Mouse (Mus musculus) heart, adult 9 months (tissue): ENCODE data around the gene Kmt2d.
A peak's percentile ranks its signal among the peaks of the same experiment; 100 is the strongest.

Experiments used
- DNase-seq, 2 experiments: peaks; one replicate each; pipeline ENCODE4 v3.0.0; 2022; ENCODE audit warnings: low spot score in 2 of 2

Kmt2d gene

DNA sequence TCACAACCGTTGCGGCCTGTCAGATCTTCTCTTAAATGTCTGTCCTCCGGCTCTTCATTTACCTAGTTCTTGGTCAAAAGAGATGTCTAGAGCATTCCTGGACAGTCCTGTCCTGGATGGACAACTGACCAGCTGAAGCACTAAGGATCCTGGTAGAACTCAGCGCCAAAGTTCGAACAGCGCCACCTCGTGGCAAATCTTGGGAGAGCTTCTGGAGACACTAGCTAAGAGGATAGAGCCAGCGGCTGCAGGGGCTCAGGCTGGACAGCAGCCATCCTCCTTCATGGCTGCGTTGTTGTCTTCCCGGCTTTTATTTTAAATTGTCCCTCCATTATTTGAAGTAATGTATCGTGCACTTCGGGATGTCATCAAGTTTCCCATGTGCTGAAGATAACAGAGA lies 71.6 kb downstream of the Kmt2d start:
- peak in 1 of 2 experiments; percentile 62 for DNase-seq

DNA sequence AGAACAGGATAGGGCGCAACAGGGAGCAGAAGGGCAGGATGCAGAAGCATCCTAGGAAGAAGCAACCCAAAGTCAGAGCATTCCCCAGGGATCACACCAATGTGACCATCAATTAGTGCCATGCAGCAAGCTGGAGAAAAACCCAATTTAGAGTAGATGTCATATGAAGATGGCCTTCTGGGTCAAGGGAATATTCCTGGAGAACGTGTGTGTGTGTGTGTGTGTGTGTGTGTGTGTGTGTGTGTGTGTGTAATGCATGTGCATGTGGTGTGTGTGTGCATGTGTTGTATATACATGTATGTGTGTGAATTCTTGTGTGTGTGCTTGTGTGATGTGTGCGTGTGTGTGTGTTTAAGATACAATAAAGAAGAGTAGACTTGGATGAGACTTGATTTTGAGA lies 72.1 kb downstream of the Kmt2d start:
- no peak for DNase-seq

DNA sequence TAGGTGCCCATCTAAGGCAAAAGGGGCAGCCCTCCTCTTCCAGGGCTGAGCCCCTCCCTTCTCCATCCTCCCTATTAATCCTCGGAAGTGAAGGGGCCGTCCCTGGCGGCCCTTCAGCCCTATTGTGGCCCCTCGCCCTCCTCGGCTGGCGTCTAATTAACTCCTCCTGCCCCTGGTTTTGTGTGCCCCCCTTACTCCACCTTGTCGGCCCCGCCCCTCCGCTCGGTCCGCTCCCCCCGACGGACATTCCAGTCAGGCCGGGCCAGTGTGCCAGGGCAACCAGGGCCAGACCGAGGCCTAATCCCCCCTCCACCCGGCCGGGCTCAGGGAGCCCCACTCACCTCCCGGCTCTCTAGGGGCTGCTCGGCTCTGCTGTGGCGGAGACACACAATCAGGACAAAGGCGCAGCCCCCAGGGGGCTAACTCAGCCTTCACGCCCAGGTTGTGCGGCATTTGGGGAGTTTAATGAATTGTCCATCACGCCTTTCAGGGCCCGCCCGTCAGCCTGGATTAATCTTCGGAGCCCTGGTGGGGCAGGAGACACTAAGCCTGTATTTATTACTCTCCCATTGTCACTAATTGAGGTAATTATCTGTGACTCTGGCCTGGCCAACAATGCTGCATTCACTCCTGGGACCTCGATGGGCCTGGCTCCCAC lies 73.0 kb downstream of the Kmt2d start:
- DNase-seq, result no peak

DNA sequence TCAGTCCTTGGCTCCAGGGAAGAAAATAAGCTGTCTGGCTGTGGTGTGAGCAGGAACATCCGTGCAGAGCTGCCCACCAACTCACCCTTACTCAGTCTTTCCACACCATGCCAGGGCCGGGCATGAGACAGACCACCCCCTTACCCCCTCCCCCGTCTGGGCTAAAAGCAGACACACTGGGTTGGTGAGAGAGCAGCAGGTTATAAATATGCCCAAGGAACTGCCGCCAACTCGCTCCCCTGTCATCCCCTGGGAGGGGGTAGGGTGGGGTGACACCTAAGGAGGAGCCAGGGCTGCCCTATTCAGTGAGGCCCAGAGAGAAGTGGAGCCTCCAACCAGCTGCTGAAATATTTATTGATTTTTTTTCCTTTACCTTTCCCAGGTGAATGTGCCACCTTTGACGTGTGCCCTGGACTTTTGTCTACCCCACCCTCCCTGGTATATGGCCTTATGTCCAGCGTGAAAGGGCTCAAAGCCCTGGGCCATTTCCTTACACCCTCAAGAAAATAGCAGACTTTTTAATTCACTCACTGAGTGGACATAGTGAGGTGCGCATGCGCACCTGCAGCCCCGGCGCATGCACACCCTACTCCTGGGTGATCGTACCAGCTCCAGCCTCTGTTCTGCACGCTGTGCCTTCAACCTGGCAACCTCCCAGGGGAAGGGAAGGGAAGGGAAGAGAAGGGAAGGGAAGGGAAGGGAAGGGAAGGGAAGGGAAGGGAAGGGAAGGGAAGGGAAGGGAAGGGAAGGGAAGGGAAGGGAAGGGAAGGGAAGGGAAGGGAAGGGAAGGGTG lies 74.0 kb downstream of the Kmt2d start:
- no peak for DNase-seq

DNA sequence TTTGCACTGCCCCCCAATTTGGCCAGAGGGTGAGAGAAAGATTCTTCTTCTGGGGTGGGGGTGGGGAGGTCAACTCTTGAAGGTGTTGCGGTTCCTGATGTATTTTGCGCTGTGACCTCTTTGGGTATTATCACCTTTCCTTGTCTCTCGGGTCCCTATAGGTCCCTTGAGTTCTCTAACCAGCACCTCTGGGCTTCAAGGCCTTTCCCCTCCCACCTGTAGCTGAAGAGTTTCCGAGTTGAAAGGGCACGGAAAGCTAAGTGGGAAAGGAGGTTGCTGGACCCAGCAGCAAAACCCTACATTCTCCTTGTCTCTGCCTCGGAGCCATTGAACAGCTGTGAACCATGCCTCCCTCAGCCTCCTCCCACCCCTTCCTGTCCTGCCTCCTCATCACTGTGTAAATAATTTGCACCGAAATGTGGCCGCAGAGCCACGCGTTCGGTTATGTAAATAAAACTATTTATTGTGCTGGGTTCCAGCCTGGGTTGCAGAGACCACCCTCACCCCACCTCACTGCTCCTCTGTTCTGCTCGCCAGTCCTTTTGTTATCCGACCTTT lies 77.8 kb downstream of the Kmt2d start:
- DNase-seq, result no peak

DNA sequence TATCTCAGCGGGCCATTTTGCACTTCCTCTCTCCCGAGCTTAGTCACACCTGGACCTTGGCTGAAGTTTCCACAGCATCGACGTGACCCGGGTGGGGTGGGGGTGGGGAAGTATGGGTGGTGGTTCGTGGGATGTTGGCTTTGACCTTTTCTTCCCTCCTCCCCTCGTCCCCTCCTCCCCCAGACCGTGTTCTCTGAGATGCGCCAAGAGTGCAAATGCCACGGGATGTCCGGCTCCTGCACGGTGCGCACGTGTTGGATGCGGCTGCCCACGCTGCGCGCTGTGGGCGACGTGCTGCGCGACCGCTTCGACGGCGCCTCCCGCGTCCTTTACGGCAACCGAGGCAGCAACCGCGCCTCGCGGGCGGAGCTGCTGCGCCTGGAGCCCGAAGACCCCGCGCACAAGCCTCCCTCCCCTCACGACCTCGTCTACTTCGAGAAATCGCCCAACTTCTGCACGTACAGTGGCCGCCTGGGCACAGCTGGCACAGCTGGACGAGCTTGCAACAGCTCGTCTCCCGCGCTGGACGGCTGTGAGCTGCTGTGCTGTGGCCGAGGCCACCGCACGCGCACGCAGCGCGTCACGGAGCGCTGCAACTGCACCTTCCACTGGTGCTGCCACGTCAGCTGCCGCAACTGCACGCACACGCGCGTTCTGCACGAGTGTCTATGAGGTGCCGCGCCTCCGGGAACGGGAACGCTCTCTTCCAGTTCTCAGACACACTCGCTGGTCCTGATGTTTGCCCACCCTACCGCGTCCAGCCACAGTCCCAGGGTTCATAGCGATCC lies 78.6 kb downstream of the Kmt2d start:
- DNase-seq, result no peak

DNA sequence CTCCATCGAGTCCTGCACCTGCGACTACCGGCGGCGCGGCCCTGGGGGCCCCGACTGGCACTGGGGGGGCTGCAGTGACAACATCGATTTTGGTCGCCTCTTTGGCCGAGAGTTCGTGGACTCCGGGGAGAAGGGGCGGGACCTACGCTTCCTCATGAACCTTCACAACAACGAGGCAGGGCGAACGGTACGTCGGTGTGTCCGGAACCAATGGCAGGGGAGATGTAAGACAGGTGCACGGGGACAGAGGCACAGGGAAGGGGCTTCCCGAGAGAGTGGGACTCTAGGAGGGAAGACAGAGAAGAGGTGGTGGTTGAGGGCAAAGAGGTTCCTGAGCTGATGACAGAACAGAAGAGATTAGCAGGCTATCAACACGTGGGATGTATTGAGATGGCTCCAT lies 79.2 kb downstream of the Kmt2d start:
- DNase-seq, result no peak

DNA sequence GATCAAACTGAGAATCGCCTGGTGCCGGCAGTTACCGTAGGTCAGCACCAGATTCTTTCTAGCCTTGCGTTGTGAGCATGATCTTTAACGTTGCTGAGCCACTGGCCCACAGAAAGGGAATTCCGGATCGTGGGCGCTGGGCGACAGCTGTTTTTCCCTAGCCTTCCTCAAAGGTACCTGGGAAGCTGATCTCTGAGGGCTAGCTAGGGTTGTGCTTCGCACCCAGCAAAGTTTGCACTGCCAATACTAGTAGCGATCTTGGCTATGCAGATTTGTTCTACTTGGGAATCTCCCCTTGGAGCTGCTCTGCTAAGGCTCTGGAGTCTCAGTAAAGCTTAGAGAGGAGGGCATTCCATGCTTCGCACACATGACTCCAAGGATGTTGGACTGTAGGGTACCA lies 79.8 kb downstream of the Kmt2d start:
- DNase-seq, result no peak

DNA sequence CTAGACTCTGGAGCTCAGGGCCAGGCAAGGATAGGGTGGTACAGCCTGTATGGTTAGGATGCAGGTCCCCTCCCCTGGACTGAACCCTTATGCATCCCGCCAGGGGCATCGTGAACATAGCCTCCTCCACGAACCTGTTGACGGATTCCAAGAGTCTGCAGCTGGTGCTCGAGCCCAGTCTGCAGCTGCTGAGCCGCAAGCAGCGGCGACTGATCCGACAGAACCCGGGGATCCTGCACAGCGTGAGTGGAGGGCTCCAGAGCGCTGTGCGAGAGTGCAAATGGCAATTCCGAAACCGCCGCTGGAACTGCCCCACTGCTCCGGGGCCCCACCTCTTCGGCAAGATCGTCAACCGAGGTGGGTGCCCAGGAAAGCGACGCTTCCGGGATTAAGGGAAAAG lies 80.2 kb downstream of the Kmt2d start:
- no peak for DNase-seq

DNA sequence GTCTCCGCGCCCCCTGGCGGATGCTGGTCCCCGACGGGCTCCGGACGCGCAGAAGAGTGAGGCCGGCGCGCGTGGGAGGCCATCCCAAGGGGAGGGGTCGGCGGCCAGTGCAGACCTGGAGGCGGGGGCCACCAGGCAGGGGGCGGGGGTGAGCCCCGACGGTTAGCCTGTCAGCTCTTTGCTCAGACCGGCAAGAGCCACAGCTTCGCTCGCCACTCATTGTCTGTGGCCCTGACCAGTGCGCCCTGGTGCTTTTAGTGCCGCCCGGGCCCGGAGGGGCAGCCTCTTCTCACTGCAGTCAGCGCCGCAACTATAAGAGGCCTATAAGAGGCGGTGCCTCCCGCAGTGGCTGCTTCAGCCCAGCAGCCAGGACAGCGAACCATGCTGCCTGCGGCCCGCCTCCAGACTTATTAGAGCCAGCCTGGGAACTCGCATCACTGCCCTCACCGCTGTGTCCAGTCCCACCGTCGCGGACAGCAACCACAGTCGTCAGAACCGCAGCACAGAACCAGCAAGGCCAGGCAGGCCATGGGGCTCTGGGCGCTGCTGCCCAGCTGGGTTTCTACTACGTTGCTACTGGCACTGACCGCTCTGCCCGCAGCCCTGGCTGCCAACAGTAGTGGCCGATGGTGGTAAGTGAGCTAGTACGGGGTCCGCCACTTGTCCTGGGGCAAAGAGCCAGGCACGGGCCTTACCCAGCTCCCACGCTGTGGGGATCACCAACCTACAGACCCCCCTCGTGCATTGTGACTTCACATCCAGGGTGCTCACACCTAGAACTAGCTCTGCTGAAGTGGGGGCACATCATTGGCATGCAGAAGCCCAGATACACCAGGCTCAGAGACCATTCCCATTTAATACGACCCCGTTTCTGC lies 81.1 kb downstream of the Kmt2d start, which contains the start of gene Wnt1:
Gene Wnt1, plus strand, starts transcription at position 197 of the 875 bp plus-strand sequence.
- no peak for DNase-seq

DNA sequence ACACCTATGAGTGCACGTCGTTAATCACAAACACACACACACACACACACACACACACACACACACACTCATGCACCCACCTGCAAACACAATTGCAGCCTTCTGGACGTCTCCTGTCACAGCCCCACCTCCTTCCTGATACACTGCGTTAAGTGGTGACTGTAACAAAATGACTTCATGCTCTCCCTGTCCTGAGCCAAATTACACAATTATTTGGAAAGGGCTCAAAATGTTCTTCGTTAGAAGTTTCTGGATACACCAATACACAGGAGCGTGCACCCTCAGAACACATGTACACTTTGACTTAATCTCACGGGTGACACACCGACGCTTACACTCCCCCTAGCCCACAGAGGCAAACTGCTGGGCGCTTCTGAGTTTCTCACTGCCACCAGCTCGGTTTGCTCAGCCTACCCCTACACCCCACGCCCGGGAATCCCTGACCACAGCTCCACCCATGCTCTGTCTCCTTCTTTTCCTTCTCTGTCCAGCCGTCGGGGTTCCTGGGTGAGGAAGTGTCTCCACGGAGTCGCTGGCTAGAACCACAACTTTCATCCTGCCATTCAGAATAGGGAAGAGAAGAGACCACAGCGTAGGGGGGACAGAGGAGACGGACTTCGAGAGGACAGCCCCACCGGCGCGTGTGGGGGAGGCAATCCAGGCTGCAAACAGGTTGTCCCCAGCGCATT lies 81.9 kb downstream of the Kmt2d start:
- DNase-seq, result no peak

DNA sequence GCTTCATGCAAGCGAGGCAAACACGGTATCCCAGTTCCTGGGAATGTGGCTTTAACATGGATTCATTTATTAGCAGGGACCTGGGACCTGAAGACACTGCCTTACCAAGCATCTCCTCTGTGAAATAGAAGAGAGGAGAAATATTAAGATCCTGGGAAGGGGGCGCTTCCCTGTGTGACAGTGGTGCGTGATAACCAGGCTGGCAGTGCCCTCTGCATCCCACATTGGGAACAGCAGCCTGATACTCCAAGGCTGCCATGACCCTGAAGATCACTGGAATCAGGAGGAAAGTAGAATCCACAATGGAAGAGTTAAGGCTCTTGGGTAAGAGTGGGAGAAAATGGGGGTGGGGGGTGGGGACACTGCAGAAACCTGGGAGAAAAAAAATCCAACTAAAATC lies 83.1 kb downstream of the Kmt2d start:
- DNase-seq, result no peak

DNA sequence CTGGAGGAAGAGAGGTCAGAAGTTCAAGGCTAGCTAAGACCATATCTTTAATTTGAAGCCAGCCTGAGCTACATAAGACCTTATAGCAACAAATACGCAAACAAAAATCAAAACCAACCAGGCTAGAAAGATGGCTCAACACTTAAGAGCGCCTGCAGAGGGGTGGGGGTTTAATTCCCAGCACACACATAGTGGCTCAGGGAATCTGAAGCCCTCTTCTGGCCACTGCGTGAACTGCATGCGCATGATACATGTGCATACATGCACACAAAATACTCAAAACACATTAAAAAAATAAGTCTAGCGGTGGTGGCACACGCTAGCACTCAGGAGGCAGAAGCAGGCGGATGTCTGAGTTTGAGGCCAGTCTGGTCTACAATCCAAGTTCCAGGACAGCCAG lies 85.3 kb downstream of the Kmt2d start:
- DNase-seq, result no peak
